Comparison of ENCODE assay signal across 8 mouse cellular contexts in genomic region chr11:3129852-3130251, GRCm38 (mm10).
DNase-seq lines count a peak whose midpoint lies in the region; TF ChIP-seq lines count a peak whose summit lies in the region.
"Not testable (repeated sequence)": the region's sequence is repeated elsewhere in the genome, so short reads cannot be mapped to it uniquely, and the experiment has no call there.

No protein-coding gene starts in this region.

- not testable (repeated sequence) for TF ChIP-seq CTCF in left cerebral cortex, adult 2 months (IDR thresholded peaks at IDR 0.05)

- H3K27ac ChIP-seq in left cerebral cortex, adult 2 months = not testable (repeated sequence)

- intact Hi-C loops in left cerebral cortex, adult 2 months (cut with DNase I) = not testable (repeated sequence)

- DNase-seq in adrenal gland, adult 8-10 months = peak; percentile 84
- DNase-seq in embryo, embryonic 10.5 days (ENCODE audit: low spot score) = peak; percentile 3
- peak; percentile 89 to 96 for DNase-seq in gastrocnemius, postnatal 4 days (ENCODE audit: low spot score in 2 of 2)
- DNase-seq in kidney, adult 9 months = peak; percentile 79
- DNase-seq in left cerebral cortex, adult 2 months (ENCODE audit: extremely low spot score in 1 of 2, low spot score in 2 of 2) = peak; percentile 85 to 90
- DNase-seq in lung, postnatal 4 days = peak; percentile 85 to 86
- peak; percentile 62 for DNase-seq in right cerebral cortex, postnatal 4 days
- DNase-seq in urinary bladder, adult 2 months (ENCODE audit: low spot score) = peak; percentile 100

- H3K4me3 ChIP-seq in left cerebral cortex, adult 2 months = not testable (repeated sequence)

Comparison
In these comparisons a context has a peak if more than half of its experiments do, and no peak if none do; other contexts are left out.
1. DNase-seq: peak in every context shown above with its lines; median percentile 100 in urinary bladder, adult 2 months; 92 in gastrocnemius, postnatal 4 days; 88 in left cerebral cortex, adult 2 months; 86 in lung, postnatal 4 days; 84 in adrenal gland, adult 8-10 months; 79 in kidney, adult 9 months; 62 in right cerebral cortex, postnatal 4 days; 3 in embryo, embryonic 10.5 days.